Mouse (Mus musculus) intestine, embryonic 16.5 days (tissue): Measurements from ENCODE around the gene Cbfa2t3. TPM values are rescaled to one million over a fixed set of nuclear protein-coding genes. Genes with fewer than 3 reads are reported as not detected.

Experiments
- ATAC-seq: fragments of 200-750 bp; cut with Nextera tagmentation; 2 replicates; pipeline ENCODE4 v1.8.0; 2017; ENCODE audit warnings: moderate TSS enrichment, moderate library complexity
- H3K27ac ChIP-seq: fragments of 300-500 bp; sonication (generic); 2 replicates; pipeline ENCODE4 v1.5.1; 2014; ENCODE audit warnings: mild to moderate bottlenecking, low read length
- H3K27me3 ChIP-seq: fragments of 300-500 bp; sonication (generic); replicated peaks from 2 replicates; pipeline ENCODE4 v1.6.1; 2014; ENCODE audit warnings: low read length, control low read depth, mixed read lengths; ENCODE audit not compliant: control insufficient read depth, insufficient read depth
- H3K36me3 ChIP-seq: fragments of 300-500 bp; sonication (generic); 2 replicates; pipeline ENCODE4 v1.6.1; 2014; ENCODE audit warnings: low read length, control low read depth; ENCODE audit not compliant: control insufficient read depth, insufficient read depth
- H3K4me1 ChIP-seq: fragments of 300-500 bp; sonication (generic); 2 replicates; pipeline ENCODE4 v1.6.1; 2014; ENCODE audit warnings: low read length, control low read depth, mixed read lengths; ENCODE audit not compliant: control insufficient read depth, insufficient read depth
- H3K4me2 ChIP-seq: fragments of 300-500 bp; sonication (generic); 2 replicates; pipeline ENCODE4 v1.6.1; 2014; ENCODE audit warnings: low read depth, low read length, control low read depth
- H3K4me3 ChIP-seq: fragments of 300-500 bp; sonication (generic); 2 replicates; pipeline ENCODE4 v1.5.1; 2014; ENCODE audit warnings: mild to moderate bottlenecking, low read length
- H3K9ac ChIP-seq: fragments of 300-500 bp; sonication (generic); 2 replicates; pipeline ENCODE4 v1.6.1; 2014; ENCODE audit warnings: low read depth, low read length
- H3K9me3 ChIP-seq: fragments of 300-500 bp; sonication (generic); 2 replicates; pipeline ENCODE4 v1.6.1; 2016; ENCODE audit warnings: low read length, control low read depth; ENCODE audit not compliant: control insufficient read depth
- WGBS: fragments of 180-500 bp; shearing (Covaris S2); extraction: QIAGEN DNeasy Blood & Tissue Kit; methylation state at CpG from one replicate; pipeline ENCODE4 v1.1.7; 2014; 5-methylcytosine and 5-hydroxymethylcytosine counted together
- microRNA-seq: library from miRNA; unstranded; fragments of <30 nt; microRNA quantifications from one replicate; pipeline ENCODE4, GENCODE M21; 2016
- polyA plus RNA-seq: library from polyadenylated mRNA; unstranded; fragments of >200 nt; fragmentation: Nextera tagmentation; extraction: Ambion mirVana; gene quantifications from 2 replicates; pipeline ENCODE4 v1.2.1, GENCODE M21; 2015

Cbfa2t3 gene
- polyA plus RNA-seq, 1 experiment from 2014 or later = 4.1 TPM

DNA sequence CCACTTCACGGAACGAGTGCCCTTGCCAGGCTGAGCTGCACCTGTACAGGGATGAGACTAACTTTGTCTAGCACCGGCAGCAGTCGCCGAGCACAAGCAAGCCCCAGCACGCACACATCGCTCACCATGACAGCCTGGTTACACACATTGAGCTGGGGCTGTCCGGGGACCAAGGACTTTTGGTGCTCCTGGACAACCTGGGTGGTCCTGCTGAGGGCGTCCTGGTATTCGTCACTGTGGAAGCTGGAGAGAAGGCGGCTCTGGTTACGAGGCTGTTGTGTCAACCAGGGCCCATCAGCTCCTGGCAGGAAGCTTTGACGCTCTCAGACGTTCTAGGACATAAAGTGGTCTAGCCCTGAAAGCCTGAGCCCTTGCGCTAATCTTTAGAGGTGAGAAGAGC lies 118.0 kb downstream of the Cbfa2t3 start:
- Histone ChIP-seq H3K4me1 (peaks cover 27% of the 10 kb centered on the region), H3K27ac (no peak overlapping the region), H3K36me3 (no peaks in the 10 kb centered on the region), H3K4me3 (no peak overlapping the region), H3K27me3 (no peaks in the 10 kb centered on the region), H3K4me2 (no peak overlapping the region), H3K9me3 (no peaks in the 10 kb centered on the region), H3K9ac (no peak overlapping the region)
- ATAC-seq = no peak
- WGBS = 47% methylated on average over 14 of the region's 15 CpGs

GRCm38 (mm10) chr8:122579196-122579595 lies 119.7 kb downstream of the Cbfa2t3 start:
- H3K27ac ChIP-seq = no peak overlapping the region
- no peak for ATAC-seq
- H3K9ac ChIP-seq = peak overlapping the region; percentile 17; the same call in 1 of the 2 replicates
- H3K4me3 ChIP-seq = no peak overlapping the region
- no peaks in the 10 kb centered on the region for H3K36me3 ChIP-seq
- H3K9me3 ChIP-seq = no peaks in the 10 kb centered on the region
- 38% methylated on average over 7 of the region's 7 CpGs for WGBS
- peaks cover 28% of the 10 kb centered on the region for H3K4me1 ChIP-seq
- no peaks in the 10 kb centered on the region for H3K27me3 ChIP-seq
- H3K4me2 ChIP-seq = no peak overlapping the region

GRCm38 (mm10) chr8:122577116-122577515 lies 121.8 kb downstream of the Cbfa2t3 start:
- peaks cover under 1% of the 10 kb centered on the region; the same call in 1 of the 2 replicates for H3K36me3 ChIP-seq
- 25% methylated on average over 10 of the region's 10 CpGs for WGBS

GRCm38 (mm10) chr8:122576648-122577022 lies 122.3 kb downstream of the Cbfa2t3 start, which contains the start of gene Aprt:
Aprt (minus strand) TSS chr8:122576909.
- H3K4me2 ChIP-seq = peak within 1 kb of the TSS; percentile 50
- WGBS = under 1% methylated on average over 39 of the region's 39 CpGs
- no peaks in the 10 kb centered on the region for H3K9me3 ChIP-seq
- H3K27me3 ChIP-seq = no peaks in the 10 kb centered on the region
- ATAC-seq = peak; percentile 84
- peak within 1 kb of the TSS; percentile 71 for H3K4me3 ChIP-seq
- peaks cover 5% of the 10 kb centered on the region; the same call in 1 of the 2 replicates for H3K36me3 ChIP-seq
- H3K9ac ChIP-seq = peak within 1 kb of the TSS; percentile 90
- H3K4me1 ChIP-seq = peaks cover 39% of the 10 kb centered on the region
- H3K27ac ChIP-seq = peak within 1 kb of the TSS; percentile 94

More at GRCm38 (mm10) chr8:122577116-122577515, 121.8 kb downstream of the Cbfa2t3 start:
- Histone ChIP-seq H3K9me3 (no peaks in the 10 kb centered on the region), H3K27me3 (no peaks in the 10 kb centered on the region), H3K4me2 (peak overlapping the region; percentile 50), H3K27ac (peak overlapping the region; percentile 59), H3K4me1 (peaks cover 34% of the 10 kb centered on the region), H3K4me3 (peak overlapping the region; percentile 71), H3K9ac (peak overlapping the region; percentile 90)
- peak; percentile 5 for ATAC-seq

DNA sequence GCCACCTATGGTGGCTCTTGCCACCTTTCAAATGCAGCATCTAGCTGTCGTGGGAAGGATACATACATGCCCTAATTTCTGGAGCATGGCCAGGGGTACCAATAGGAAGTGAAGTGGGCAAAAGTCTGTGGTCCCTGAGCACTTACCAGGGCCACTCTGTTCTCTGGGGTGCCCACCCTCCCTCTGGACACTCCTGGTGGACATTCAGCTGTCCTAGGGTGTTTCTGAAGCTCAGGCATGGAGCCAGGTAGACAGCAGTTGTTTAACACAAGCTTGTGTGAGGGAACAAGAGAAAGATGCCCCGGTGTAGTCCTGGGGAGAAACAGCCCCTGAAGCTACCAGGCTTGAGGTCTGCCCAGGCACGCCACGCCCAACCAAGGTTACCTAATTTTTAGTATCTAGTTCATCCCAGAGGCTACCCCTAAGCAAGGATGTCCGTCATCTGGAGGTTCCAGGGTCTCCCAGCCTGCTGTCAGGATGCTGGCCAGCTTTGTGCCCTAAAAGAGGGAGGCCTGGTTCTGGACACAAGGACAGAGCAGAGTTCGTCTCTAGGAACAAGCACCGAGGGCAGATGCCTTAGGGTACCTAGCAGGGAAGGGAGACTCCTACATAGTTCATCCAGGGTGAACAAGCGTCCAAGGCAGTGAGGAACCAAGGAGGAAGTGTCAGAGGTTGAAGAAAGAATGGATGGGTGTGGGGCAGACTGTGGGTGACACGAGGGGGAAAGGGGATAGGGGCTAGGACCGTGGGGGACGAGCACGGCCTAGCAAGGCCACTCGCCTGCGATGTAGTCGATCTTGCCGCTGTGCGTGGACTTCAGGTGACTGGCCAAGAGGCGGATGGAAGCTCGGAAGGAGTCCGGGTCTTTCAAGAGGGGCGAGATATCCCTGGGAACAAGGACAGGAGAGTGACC lies 122.9 kb downstream of the Cbfa2t3 start:
- 14% methylated on average over 21 of the region's 21 CpGs for WGBS
- no peaks in the 10 kb centered on the region for H3K9me3 ChIP-seq
- H3K4me1 ChIP-seq = peaks cover 42% of the 10 kb centered on the region
- ATAC-seq = peak; percentile 10
- peak overlapping the region; percentile 50 for H3K4me2 ChIP-seq
- H3K27me3 ChIP-seq = no peaks in the 10 kb centered on the region
- peak overlapping the region; percentile 90 for H3K9ac ChIP-seq
- peak overlapping the region; percentile 71 for H3K4me3 ChIP-seq
- peaks cover 11% of the 10 kb centered on the region; the same call in 1 of the 2 replicates for H3K36me3 ChIP-seq
- H3K27ac ChIP-seq = peak overlapping the region; percentile 94

GRCm38 (mm10) chr8:122575286-122575685 lies 123.6 kb downstream of the Cbfa2t3 start:
- H3K36me3 ChIP-seq = peaks cover 17% of the 10 kb centered on the region; the same call in 1 of the 2 replicates
- H3K4me2 ChIP-seq = peak overlapping the region; percentile 50
- peak overlapping the region; percentile 90 for H3K9ac ChIP-seq
- peaks cover 42% of the 10 kb centered on the region for H3K4me1 ChIP-seq
- H3K9me3 ChIP-seq = no peaks in the 10 kb centered on the region
- H3K27me3 ChIP-seq = no peaks in the 10 kb centered on the region
- H3K4me3 ChIP-seq = peak overlapping the region; percentile 71
- H3K27ac ChIP-seq = peak overlapping the region; percentile 94
- WGBS = 49% methylated on average over 8 of the region's 8 CpGs
- ATAC-seq = peak; percentile 4; the same call in 1 of the 2 replicates

Small RNAs within 50 kb of the gene (microRNA-seq; reads per million reads assigned to microRNA genes)
- not detected for gene Mir6396

Other genes starting within 250 kb of the Cbfa2t3 start
- gene Snai3, start 238.4 kb downstream of the Cbfa2t3 start, polyA plus RNA-seq = 0.73 and 0.83 TPM in 2 replicates
- gene Rnf166, start 223.0 kb downstream of the Cbfa2t3 start, polyA plus RNA-seq = 29.2 and 30.4 TPM in 2 replicates
- 37.9 and 43.6 TPM in 2 replicates for gene Ctu2, start 223.0 kb downstream of the Cbfa2t3 start, polyA plus RNA-seq
- 9.8 and 11.3 TPM in 2 replicates for gene Piezo1, start 147.8 kb downstream of the Cbfa2t3 start, polyA plus RNA-seq
- 36.2 and 40.0 TPM in 2 replicates for gene Cdt1, start 131.1 kb downstream of the Cbfa2t3 start, polyA plus RNA-seq
- gene Aprt, start 122.2 kb downstream of the Cbfa2t3 start, polyA plus RNA-seq = 736 and 778 TPM in 2 replicates
- 22.4 and 27.4 TPM in 2 replicates for gene Galns, start 87.6 kb downstream of the Cbfa2t3 start, polyA plus RNA-seq
- gene Trappc2l, start 87.5 kb downstream of the Cbfa2t3 start, polyA plus RNA-seq = 76.7 and 86.4 TPM in 2 replicates
- 0.23 TPM in 1 of 2 replicates, not detected in the other for gene Pabpn1l, start 76.4 kb downstream of the Cbfa2t3 start, polyA plus RNA-seq
- 31.4 and 34.5 TPM in 2 replicates for gene Acsf3, start 76.4 kb upstream of the Cbfa2t3 start, polyA plus RNA-seq
- 0.11 and 0.24 TPM in 2 replicates for gene Cdh15, start 148.9 kb upstream of the Cbfa2t3 start, polyA plus RNA-seq